Mouse (Mus musculus) left cerebral cortex, adult 18-20 months (tissue): Measurements from ENCODE around the gene Jpt1. TPM values are rescaled to one million over a fixed set of nuclear protein-coding genes. Genes with fewer than 3 reads are reported as not detected.

ENCODE experiments used
- microRNA-seq, 2 experiments: library from miRNA; unstranded; fragments of <30 nt; microRNA quantifications; one replicate each; pipeline ENCODE4 v1.2.0; 2021
- total RNA-seq, 2 experiments: library from RNA; stranded (reverse); gene quantifications; 2 replicates each; pipeline ENCODE4 v1.2.3; 2021

Jpt1 gene
- total RNA-seq, 2 experiments from 2014 or later = 157 TPM

Small RNA genes within 50 kb of the gene (microRNA-seq; reads per million reads assigned to microRNA genes)
- 0 reads per million in 2 experiments for gene Mir3968

Other genes starting within 250 kb of the Jpt1 start
- 10 to 100 TPM; 33.8 to 35.7 TPM for gene Grin2c, start 247.1 kb downstream of the Jpt1 start, total RNA-seq
- gene Fdxr, start 237.3 kb downstream of the Jpt1 start, total RNA-seq = 10 to 100 TPM; 13.1 to 18.1 TPM
- gene Fads6, start 216.7 kb downstream of the Jpt1 start, total RNA-seq = 10 to 100 TPM; 14.6 to 15.5 TPM
- 1 to 10 TPM in 1 of 2 experiments, under 1 TPM in 1; 0.74 to 2.1 TPM for gene Otop2, start 207.2 kb downstream of the Jpt1 start, total RNA-seq
- gene Ush1g, start 192.3 kb downstream of the Jpt1 start, total RNA-seq = under 1 TPM; 0.26 to 0.52 TPM
- under 1 TPM in 1 of 2 experiments, not detected in 1; 0.14 TPM for gene Otop3, start 179.7 kb downstream of the Jpt1 start, total RNA-seq
- gene Hid1, start 146.6 kb downstream of the Jpt1 start, total RNA-seq = 100 to 1,000 TPM; 111 to 114 TPM
- gene Cdr2l, start 132.5 kb downstream of the Jpt1 start, total RNA-seq = 10 to 100 TPM; 26.8 to 29.3 TPM
- gene Mrpl58, start 110.6 kb downstream of the Jpt1 start, total RNA-seq = 100 to 1,000 TPM; 111 to 122 TPM
- gene Atp5h, start 94.4 kb downstream of the Jpt1 start, total RNA-seq = 100 to 1,000 TPM; 453 to 457 TPM
- 10 to 100 TPM; 82.5 to 85.6 TPM for gene Kctd2, start 94.3 kb downstream of the Jpt1 start, total RNA-seq
- not detected for gene Trim80, start 73.8 kb downstream of the Jpt1 start, total RNA-seq
- gene Slc16a5, start 51.9 kb downstream of the Jpt1 start, total RNA-seq = not detected
- 10 to 100 TPM; 15.0 to 15.4 TPM for gene Armc7, start 38.7 kb downstream of the Jpt1 start, total RNA-seq
- 10 to 100 TPM; 62.2 to 63.3 TPM for gene Nt5c, start 22.5 kb downstream of the Jpt1 start, total RNA-seq
- 100 to 1,000 TPM; 272 to 305 TPM for gene Sumo2, start 21.9 kb upstream of the Jpt1 start, total RNA-seq
- 10 to 100 TPM; 44.2 to 49.3 TPM for gene Nup85, start 50.0 kb upstream of the Jpt1 start, total RNA-seq
- 10 to 100 TPM; 52.8 to 54.1 TPM for gene Mrps7, start 89.5 kb upstream of the Jpt1 start, total RNA-seq
- gene Gga3, start 89.7 kb upstream of the Jpt1 start, total RNA-seq = 10 to 100 TPM; 81.4 to 84.1 TPM
- 10 to 100 TPM; 15.4 to 16.1 TPM for gene Mif4gd, start 98.6 kb upstream of the Jpt1 start, total RNA-seq
- gene Slc25a19, start 113.9 kb upstream of the Jpt1 start, total RNA-seq = 10 to 100 TPM; 55.2 to 60.6 TPM
- gene Grb2, start 194.2 kb upstream of the Jpt1 start, total RNA-seq = 100 to 1,000 TPM; 204 to 206 TPM